Mouse (Mus musculus) C2C12 (cell line): ENCODE measurements around the gene Doxl2. TPM values are rescaled to one million over a fixed set of nuclear protein-coding genes. Genes with fewer than 3 reads are reported as not detected.

Source experiments
- H3K27me3 ChIP-seq: one replicate; pipeline ENCODE4 v1.6.1; 2011; ENCODE audit not compliant: control insufficient read depth, insufficient read depth, insufficient read length
- H3K36me3 ChIP-seq: one replicate; pipeline ENCODE4 v1.6.1; 2011; ENCODE audit not compliant: control insufficient read depth, insufficient read depth
- H3K4me3 ChIP-seq: one replicate; pipeline ENCODE4 v1.5.1; 2011; ENCODE audit warnings: mild to moderate bottlenecking, control low read depth; ENCODE audit not compliant: poor library complexity, insufficient read depth, severe bottlenecking
- H3K79me2 ChIP-seq: one replicate; pipeline ENCODE4 v1.6.1; 2011; ENCODE audit not compliant: control insufficient read depth, insufficient read depth
- H3K79me3 ChIP-seq: one replicate; pipeline ENCODE4 v1.6.1; 2011; ENCODE audit warnings: low read depth, control low read depth
- H3ac ChIP-seq: one replicate; pipeline ENCODE3; 2011; ENCODE audit warnings: low read depth; ENCODE audit not compliant: control insufficient read depth, insufficient read length
- CEBPB ChIP-seq: IDR thresholded peaks from one replicate; pipeline ENCODE4 v1.6.1; 2011; ENCODE audit warnings: low read depth, mild to moderate bottlenecking, control low read depth, moderate library complexity
- CTCF ChIP-seq: IDR thresholded peaks from one replicate; pipeline ENCODE4 v1.5.1; 2011; ENCODE audit not compliant: control insufficient read depth, insufficient read depth, insufficient read length
- FOSL1 ChIP-seq: IDR thresholded peaks from one replicate; pipeline ENCODE4 v1.8.0; 2011; ENCODE audit warnings: mild to moderate bottlenecking, low read length; ENCODE audit not compliant: poor library complexity, insufficient read depth, severe bottlenecking
- MAX ChIP-seq: IDR thresholded peaks from one replicate; pipeline ENCODE4 v1.6.1; 2011; ENCODE audit warnings: mild to moderate bottlenecking, control low read depth
- MYOD1 ChIP-seq: IDR thresholded peaks from one replicate; pipeline ENCODE4 v1.6.1; 2011; ENCODE audit warnings: low read depth; ENCODE audit not compliant: control insufficient read depth, insufficient read length
- MYOG ChIP-seq: IDR thresholded peaks from one replicate; pipeline ENCODE4 v1.6.1; 2011; ENCODE audit not compliant: control insufficient read depth, insufficient read length; ENCODE audit errors: extremely low read depth
- USF1 ChIP-seq: IDR thresholded peaks from one replicate; pipeline ENCODE4 v1.6.1; 2011; ENCODE audit warnings: low read depth, mild to moderate bottlenecking, control low read depth, moderate library complexity
- polyA plus RNA-seq: library from polyadenylated mRNA; unstranded; fragments of >200 nt; fragmentation: generic; extraction: Trizol; gene quantifications from one replicate; pipeline ENCODE4 v1.2.1, GENCODE M21; 2012; ENCODE audit warnings: missing spikeins

Doxl2 gene
- polyA plus RNA-seq, 1 experiment, result not detected

GRCm38 (mm10) chr6:49011191-49011590 is 36.4 kb downstream of the Doxl2 start:
- no peak overlapping the region for H3K4me3 ChIP-seq
- no peaks in the 10 kb centered on the region for H3K36me3 ChIP-seq
- H3K79me2 ChIP-seq, result no peaks in the 10 kb centered on the region
- TF ChIP-seq MYOG (no peak), CTCF (no peak), MYOD1 (no peak), FOSL1 (no peak), MAX (no peak), USF1 (no peak), CEBPB (no peak)
- no peaks in the 10 kb centered on the region for H3K27me3 ChIP-seq
- no peak overlapping the region for H3ac ChIP-seq
- no peaks in the 10 kb centered on the region for H3K79me3 ChIP-seq

- H3ac ChIP-seq, result no peak overlapping the region
- H3K36me3 ChIP-seq, result no peaks in the 10 kb centered on the region
- TF ChIP-seq USF1 (no peak), MYOG (no peak), MYOD1 (no peak), MAX (no peak), CEBPB (no peak), CTCF (no peak), FOSL1 (no peak)
- H3K27me3 ChIP-seq, result no peaks in the 10 kb centered on the region
- H3K4me3 ChIP-seq, result no peak overlapping the region
- no peaks in the 10 kb centered on the region for H3K79me2 ChIP-seq
- no peaks in the 10 kb centered on the region for H3K79me3 ChIP-seq
Measured at GRCm38 (mm10) chr6:49013023-49013422, 38.3 kb downstream of the Doxl2 start.

GRCm38 (mm10) chr6:49013458-49013857 is 38.7 kb downstream of the Doxl2 start:
- TF ChIP-seq MYOG (no peak), USF1 (no peak), FOSL1 (no peak), CEBPB (no peak), MAX (no peak), MYOD1 (no peak), CTCF (no peak)
- no peaks in the 10 kb centered on the region for H3K27me3 ChIP-seq
- H3K36me3 ChIP-seq, result no peaks in the 10 kb centered on the region

GRCm38 (mm10) chr6:49017150-49017549 is 42.4 kb downstream of the Doxl2 start:
- H3K79me2 ChIP-seq, result no peaks in the 10 kb centered on the region
- no peaks in the 10 kb centered on the region for H3K27me3 ChIP-seq
- H3K36me3 ChIP-seq, result no peaks in the 10 kb centered on the region
- TF ChIP-seq CEBPB (no peak), MYOD1 (no peak), MAX (no peak), USF1 (no peak), FOSL1 (no peak), MYOG (no peak), CTCF (no peak)
- no peaks in the 10 kb centered on the region for H3K79me3 ChIP-seq
- no peak overlapping the region for H3ac ChIP-seq
- H3K4me3 ChIP-seq, result no peak overlapping the region

More at GRCm38 (mm10) chr6:49013458-49013857, 38.7 kb downstream of the Doxl2 start:
- no peaks in the 10 kb centered on the region for H3K79me2 ChIP-seq
- no peak overlapping the region for H3ac ChIP-seq
- no peak overlapping the region for H3K4me3 ChIP-seq
- H3K79me3 ChIP-seq, result no peaks in the 10 kb centered on the region

- H3K79me3 ChIP-seq, result no peaks in the 10 kb centered on the region
- no peak overlapping the region for H3ac ChIP-seq
- no peaks in the 10 kb centered on the region for H3K79me2 ChIP-seq
- no peak for TF ChIP-seq MYOG
- TF ChIP-seq USF1, result no peak
- no peak for TF ChIP-seq FOSL1
- no peak for TF ChIP-seq MAX
- no peak for TF ChIP-seq CTCF
- no peak for TF ChIP-seq MYOD1
- TF ChIP-seq CEBPB, result no peak
- H3K27me3 ChIP-seq, result no peaks in the 10 kb centered on the region
- H3K4me3 ChIP-seq, result no peak overlapping the region
- H3K36me3 ChIP-seq, result no peaks in the 10 kb centered on the region
Measured at GRCm38 (mm10) chr6:49019341-49019740, 44.6 kb downstream of the Doxl2 start.

- Histone ChIP-seq H3ac (no peak overlapping the region), H3K79me2 (no peaks in the 10 kb centered on the region), H3K79me3 (no peaks in the 10 kb centered on the region), H3K4me3 (no peak overlapping the region), H3K36me3 (no peaks in the 10 kb centered on the region), H3K27me3 (no peaks in the 10 kb centered on the region)
- TF ChIP-seq CEBPB (no peak), MYOD1 (no peak), MYOG (no peak), CTCF (no peak), FOSL1 (no peak)
Measured at GRCm38 (mm10) chr6:49021141-49022012, 46.6 kb downstream of the Doxl2 start.
